Mouse (Mus musculus): ENCODE data around the gene Gm29609.

The Gm29609 gene

GRCm38 (mm10) chr5:31149781-31150180, 29.9 kb downstream of the Gm29609 start:
- DNase-seq (ENCODE audit: low read depth, low spot score): no peak

GRCm38 (mm10) chr5:31138968-31139425, 40.7 kb downstream of the Gm29609 start:
- DNase-seq (ENCODE audit: low read depth, low spot score): no peak

- DNase-seq (ENCODE audit: low read depth, low spot score): no peak
Measured at GRCm38 (mm10) chr5:31138241-31138967, 41.3 kb downstream of the Gm29609 start, which contains the start of gene Ucn. Gene Ucn, minus strand, starts transcription at chr5:31138829.

GRCm38 (mm10) chr5:31137658-31138057, 42.1 kb downstream of the Gm29609 start:
- DNase-seq (ENCODE audit: low read depth, low spot score): no peak

GRCm38 (mm10) chr5:31136730-31137424, 42.8 kb downstream of the Gm29609 start:
- DNase-seq (ENCODE audit: low read depth, low spot score): no peak

GRCm38 (mm10) chr5:31126050-31126449, 53.7 kb downstream of the Gm29609 start:
- no peak for DNase-seq (ENCODE audit: low read depth, low spot score)

- no peak for DNase-seq (ENCODE audit: low read depth, low spot score)
Measured at GRCm38 (mm10) chr5:31123481-31123880, 56.2 kb downstream of the Gm29609 start.

GRCm38 (mm10) chr5:31121111-31121510, 58.6 kb downstream of the Gm29609 start:
- no peak for DNase-seq (ENCODE audit: low read depth, low spot score)

- peak; percentile 70 for DNase-seq (ENCODE audit: low read depth, low spot score)
Measured at GRCm38 (mm10) chr5:31116912-31117311, 62.8 kb downstream of the Gm29609 start.

- peak; percentile 92 for DNase-seq (ENCODE audit: low read depth, low spot score)
Measured at GRCm38 (mm10) chr5:31116354-31116753, 63.4 kb downstream of the Gm29609 start, which contains the start of gene Trim54. Gene Trim54, plus strand, starts transcription at chr5:31116712.

- no peak for DNase-seq (ENCODE audit: low read depth, low spot score)
Measured at GRCm38 (mm10) chr5:31110781-31111180, 68.9 kb downstream of the Gm29609 start.

GRCm38 (mm10) chr5:31108000-31108490, 71.7 kb downstream of the Gm29609 start, which contains the start of gene Slc30a3:
Gene Slc30a3, minus strand, starts transcription at chr5:31108237.
- no peak for DNase-seq (ENCODE audit: low read depth, low spot score)

GRCm38 (mm10) chr5:31105814-31106335, 73.8 kb downstream of the Gm29609 start, which contains the start of gene Dnajc5g:
Gene Dnajc5g, plus strand, starts transcription at chr5:31106285.
- no peak for DNase-seq (ENCODE audit: low read depth, low spot score)

- DNase-seq (ENCODE audit: low read depth, low spot score): no peak
Measured at GRCm38 (mm10) chr5:31095711-31096480, 83.8 kb downstream of the Gm29609 start.

- no peak for DNase-seq (ENCODE audit: low read depth, low spot score)
Measured at GRCm38 (mm10) chr5:31094799-31095691, 84.7 kb downstream of the Gm29609 start.

Data from skeletal muscle tissue, adult 2 months (tissue).